Mouse (Mus musculus) lung, adult 2 months (tissue): ENCODE data around the gene Ankle1. TPM values are rescaled to one million over a fixed set of nuclear protein-coding genes. Genes with fewer than 3 reads are reported as not detected.

ENCODE experiments used
- DNase-seq: peaks from one replicate; pipeline ENCODE4 v3.0.0; 2022
- H3K4me1 ChIP-seq: fragments of 200-500 bp; 2 replicates; pipeline ENCODE4 v1.6.1; 2011; ENCODE audit warnings: low read length; ENCODE audit not compliant: control insufficient read depth, insufficient read depth
- H3K4me3 ChIP-seq: fragments of 200-500 bp; replicated peaks from 2 replicates; pipeline ENCODE3; 2011; ENCODE audit warnings: low read depth, mild to moderate bottlenecking, control low read depth, low read length; ENCODE audit errors: extremely low read depth
- CTCF ChIP-seq: fragments of 200-500 bp; IDR thresholded peaks from 2 replicates; pipeline ENCODE4 v1.5.1; 2011; ENCODE audit warnings: mild to moderate bottlenecking, low read length, control low read depth; ENCODE audit not compliant: insufficient read depth
- POLR2A ChIP-seq: fragments of 200-500 bp; IDR thresholded peaks from 2 replicates; pipeline ENCODE4 v1.6.1; 2011; ENCODE audit warnings: low read depth, mild to moderate bottlenecking, control low read depth, low read length, borderline replicate concordance; ENCODE audit errors: extremely low read depth
- WGBS: fragments of 180-500 bp; shearing (Covaris S2); methylation state at CpG from one replicate; pipeline ENCODE4 v1.1.7; 2018; 5-methylcytosine and 5-hydroxymethylcytosine counted together
- polyA plus RNA-seq: library from polyadenylated mRNA; depleted of rRNA; stranded (reverse); fragments of >200 nt; gene quantifications from 2 replicates; pipeline ENCODE4 v1.2.3, GENCODE M21; 2012

Ankle1 gene
- polyA plus RNA-seq, 1 experiment, result 2.2 TPM

DNA sequence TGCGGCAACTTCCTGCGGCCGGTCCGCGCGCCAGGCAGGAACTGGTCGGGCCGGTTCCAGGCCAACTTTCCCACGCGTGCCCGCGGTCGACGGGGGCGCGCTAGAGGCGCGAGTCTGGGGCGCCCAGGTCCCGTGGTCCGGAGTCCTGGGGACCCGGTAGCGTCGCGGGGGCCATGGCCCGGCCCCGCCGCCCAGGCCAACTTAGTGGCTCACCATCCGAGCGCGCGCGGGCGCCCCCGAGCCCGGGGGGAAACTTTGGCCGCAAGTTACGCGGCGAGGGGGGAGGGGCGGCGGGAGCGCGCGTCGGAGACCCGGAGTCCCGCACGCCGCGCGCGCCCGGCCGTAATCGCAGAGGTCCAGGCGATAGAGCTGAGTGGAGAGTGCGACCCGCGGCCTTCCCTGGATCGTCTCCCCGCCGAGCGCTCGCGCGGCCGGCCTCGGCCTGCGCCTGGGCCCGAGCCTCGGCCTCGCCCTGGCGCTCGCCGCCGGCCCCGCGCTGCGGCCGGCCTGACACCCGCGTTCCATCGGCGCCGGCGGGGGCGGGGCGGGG lies 24.3 kb upstream of the Ankle1 start, which contains the start of gene Nr2f6:
Gene Nr2f6 (minus strand): TSS at position 540 of the 550 bp plus-strand sequence.
- 4% methylated on average over 76 of the region's 89 CpGs for WGBS
- peak; percentile 86 for DNase-seq

DNA sequence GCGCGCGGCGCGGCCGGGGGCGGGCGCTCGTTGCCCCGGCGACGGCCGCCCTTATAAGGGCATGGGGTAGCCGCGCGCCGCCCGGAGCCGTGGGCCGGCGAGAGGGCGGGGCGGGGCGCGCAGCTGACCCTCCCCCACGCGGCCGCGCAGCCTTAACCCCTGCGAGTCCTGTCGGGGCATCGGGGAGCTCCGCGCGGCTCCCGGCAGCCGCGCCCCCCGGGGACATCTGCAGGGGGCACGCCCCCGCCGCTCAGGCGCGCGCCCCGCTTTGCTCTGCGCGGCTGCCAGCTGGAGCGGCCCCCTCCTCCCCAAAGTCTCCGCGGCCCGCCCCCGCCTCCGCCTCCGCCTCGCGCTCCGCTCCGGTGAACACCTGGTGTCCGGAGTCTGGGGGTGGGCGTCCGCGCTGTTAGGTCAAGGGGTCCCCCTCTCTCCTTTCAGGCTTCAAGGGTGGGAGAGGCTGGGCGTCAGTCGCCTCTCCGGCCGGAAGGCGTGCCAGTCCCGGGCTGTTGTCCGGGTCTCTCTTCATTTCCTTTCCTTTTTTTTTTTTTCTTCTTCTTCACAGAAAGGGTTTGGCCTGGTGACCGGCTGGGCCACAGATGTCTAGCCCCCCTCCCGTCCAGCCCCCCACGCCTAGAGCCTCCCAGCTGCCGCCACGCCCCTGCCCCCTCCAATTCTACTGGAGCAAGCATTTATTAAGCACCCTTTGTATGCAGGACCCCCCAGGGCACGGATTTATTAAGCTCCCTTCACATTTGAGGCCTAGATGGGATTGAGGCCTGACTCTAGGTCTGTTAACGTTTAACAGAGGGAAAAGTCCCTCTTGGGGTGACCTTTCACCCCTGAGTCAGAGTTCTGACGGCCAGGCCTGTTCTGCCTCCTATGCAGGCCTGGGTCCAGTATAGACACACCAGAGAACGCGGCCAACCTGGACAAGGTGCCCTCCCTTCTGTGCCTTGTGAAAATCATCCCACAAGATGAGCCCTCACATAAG lies 23.5 kb upstream of the Ankle1 start:
- TF ChIP-seq CTCF (no peak), POLR2A (peak; percentile 30; the same call in 1 of the 2 replicates)

More for the DNA sequence above, 24.3 kb upstream of the Ankle1 start, which contains the start of gene Nr2f6:
- TF ChIP-seq CTCF, result no peak
- no peak for TF ChIP-seq POLR2A
- Histone ChIP-seq H3K4me3 (peak within 1 kb of the TSS; percentile 85), H3K4me1 (peaks cover 12% of the 10 kb centered on the region)

GRCm38 (mm10) chr8:71383396-71383795 lies 22.4 kb upstream of the Ankle1 start:
- Histone ChIP-seq H3K4me3 (no peak overlapping the region), H3K4me1 (peaks cover 17% of the 10 kb centered on the region)
- 39% methylated on average over 12 of the region's 12 CpGs for WGBS
- TF ChIP-seq POLR2A, result no peak
- no peak for TF ChIP-seq CTCF
- no peak for DNase-seq

More for the DNA sequence above, 23.5 kb upstream of the Ankle1 start:
- Histone ChIP-seq H3K4me3 (peak overlapping the region; percentile 67), H3K4me1 (peaks cover 12% of the 10 kb centered on the region)
- 4% methylated on average over 78 of the region's 80 CpGs for WGBS
- peak; percentile 82 for DNase-seq

DNA sequence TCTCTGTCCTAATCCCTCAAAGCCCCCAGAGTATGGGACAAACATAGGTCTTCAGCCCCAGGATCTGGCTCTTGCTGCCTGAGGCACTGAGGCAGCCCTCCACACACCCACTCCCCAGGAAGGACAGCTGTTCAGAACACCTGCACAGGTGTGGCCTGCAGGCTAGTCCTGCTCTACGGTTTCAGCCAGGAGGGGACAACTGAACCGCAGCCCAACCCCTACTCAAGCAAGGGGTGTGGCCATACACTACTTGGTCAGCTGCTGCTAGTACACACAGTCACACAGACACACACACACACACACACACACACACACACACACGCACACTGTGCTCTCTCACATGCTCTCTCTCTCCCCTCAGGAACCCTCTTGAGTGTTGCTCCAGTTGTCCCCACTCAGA lies 21.9 kb upstream of the Ankle1 start:
- peaks cover 20% of the 10 kb centered on the region for H3K4me1 ChIP-seq
- TF ChIP-seq POLR2A, result peak; percentile 57; the same call in 1 of the 2 replicates
- TF ChIP-seq CTCF, result no peak
- no peak overlapping the region for H3K4me3 ChIP-seq
- DNase-seq, result no peak
- 41% methylated on average over 3 of the region's 3 CpGs for WGBS

DNA sequence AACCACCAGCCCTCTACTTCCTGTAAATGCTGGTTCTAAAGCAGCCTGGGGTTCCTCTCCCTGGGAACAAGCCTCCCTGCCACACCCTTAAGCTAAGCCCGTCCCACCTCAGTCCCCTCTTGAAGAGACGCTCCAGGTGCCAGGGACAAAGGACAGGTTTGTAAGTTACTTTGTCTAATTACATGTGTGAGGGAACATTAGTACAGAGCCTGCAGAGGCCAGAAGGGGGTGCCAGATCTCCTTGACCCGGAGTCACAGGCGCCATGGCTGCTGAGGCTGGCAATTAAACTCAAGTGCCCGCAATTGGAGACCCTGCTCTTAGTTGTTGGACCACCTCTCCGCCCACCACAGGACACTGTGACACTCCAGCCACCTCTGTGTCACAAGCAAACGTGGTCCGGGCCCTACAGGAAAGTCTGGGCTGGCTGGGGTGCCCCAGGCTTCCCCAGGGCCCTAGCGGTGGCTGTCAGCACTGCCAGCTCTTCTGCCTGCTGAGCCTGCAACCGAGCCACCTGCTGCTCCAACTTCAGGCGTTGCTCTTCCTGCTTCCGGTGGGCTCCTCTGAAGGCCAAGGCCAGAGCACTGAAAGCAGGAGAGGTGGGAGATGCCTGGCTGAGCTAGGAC lies 20.5 kb upstream of the Ankle1 start:
- TF ChIP-seq POLR2A (no peak), CTCF (no peak)
- 72% methylated on average over 12 of the region's 12 CpGs for WGBS
- H3K4me1 ChIP-seq, result peaks cover 15% of the 10 kb centered on the region
- no peak overlapping the region for H3K4me3 ChIP-seq
- DNase-seq, result no peak

DNA sequence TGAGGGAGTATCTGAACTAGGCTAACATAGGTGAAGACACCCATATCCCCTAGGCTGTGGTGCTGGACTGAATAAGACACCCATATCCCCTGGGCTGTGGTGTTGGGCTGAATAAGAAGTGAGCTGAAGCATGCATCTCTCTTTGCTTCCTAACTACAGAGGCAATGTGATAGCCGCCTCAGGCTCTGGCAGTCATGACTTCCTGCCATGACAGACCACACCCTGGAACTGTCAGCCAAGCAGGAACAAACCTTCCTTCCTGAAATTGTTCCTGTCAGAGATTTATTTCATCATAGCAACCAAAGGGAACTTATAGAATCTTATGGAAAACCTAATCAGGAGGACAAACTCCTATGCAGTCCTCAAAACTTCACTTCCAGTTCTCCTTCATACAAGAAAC lies 17.5 kb upstream of the Ankle1 start:
- TF ChIP-seq POLR2A, result no peak
- TF ChIP-seq CTCF, result no peak
- no peak for DNase-seq
- H3K4me3 ChIP-seq, result no peak overlapping the region
- WGBS, result 52% methylated on average over 1 of the region's 1 CpGs
- H3K4me1 ChIP-seq, result peaks cover 14% of the 10 kb centered on the region

GRCm38 (mm10) chr8:71391696-71392095 lies 14.1 kb upstream of the Ankle1 start:
- TF ChIP-seq CTCF (no peak), POLR2A (no peak)
- Histone ChIP-seq H3K4me1 (peaks cover 17% of the 10 kb centered on the region), H3K4me3 (no peak overlapping the region)
- no peak for DNase-seq
- WGBS, result 75% methylated on average over 2 of the region's 2 CpGs

- peaks cover 17% of the 10 kb centered on the region for H3K4me1 ChIP-seq
- TF ChIP-seq POLR2A (no peak), CTCF (no peak)
- 85% methylated on average over 5 of the region's 5 CpGs for WGBS
- H3K4me3 ChIP-seq, result no peak overlapping the region
- no peak for DNase-seq
These were observed 13.4 kb upstream of the Ankle1 start for GRCm38 (mm10) chr8:71392391-71392790.

DNA sequence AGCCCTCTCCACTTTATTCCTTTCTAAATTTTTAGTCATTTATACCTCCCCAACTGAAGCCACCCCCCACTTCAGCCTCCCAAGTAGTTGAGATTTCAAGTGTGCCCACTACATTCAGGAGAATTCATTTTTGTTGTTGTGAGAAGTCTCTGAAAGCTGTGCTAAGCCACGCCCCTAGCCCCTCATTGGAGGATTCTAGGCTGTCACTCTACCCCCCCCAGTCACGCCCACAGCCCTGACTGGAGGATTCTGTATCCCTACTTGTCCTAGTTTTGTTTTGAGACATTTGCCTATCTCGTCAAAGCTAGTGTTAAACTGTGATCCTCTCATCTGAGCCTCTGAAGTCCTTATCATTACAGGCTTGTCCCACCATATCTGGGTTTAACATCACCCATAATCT lies 12.9 kb upstream of the Ankle1 start:
- 17% methylated on average over 3 of the region's 3 CpGs for WGBS

More for the DNA sequence above, 12.9 kb upstream of the Ankle1 start:
- TF ChIP-seq CTCF, result no peak
- no peak for TF ChIP-seq POLR2A
- H3K4me3 ChIP-seq, result peak overlapping the region; percentile 31
- peaks cover 18% of the 10 kb centered on the region for H3K4me1 ChIP-seq
- peak; percentile 28 for DNase-seq
